Mouse (Mus musculus) urinary bladder, postnatal 4 days (tissue): ENCODE measurements at regions not wholly inside any gene's neighbourhood (a gene's known extent, or its start where the extent isn't known, plus 50 kb on each side); places are given as distances from the start of the nearest gene placed in this dataset.
"Not testable (repeated sequence)": the region's sequence is repeated elsewhere in the genome, so short reads cannot be mapped to it uniquely, and the experiment has no call there.

Experiments
- DNase-seq, 2 experiments: peaks; one replicate each; pipeline ENCODE4 v3.0.0; 2021 to 2022; ENCODE audit warnings: low spot score in 2 of 2

GRCm38 (mm10) chr2:116526203-116526602, 352.3 kb upstream of the Tmco5 start:
- not testable (repeated sequence) for DNase-seq

GRCm38 (mm10) chr2:116536453-116536852, 342.0 kb upstream of the Tmco5 start:
- no peak for DNase-seq

- DNase-seq: no peak
Measured at GRCm38 (mm10) chr2:116559350-116559749, 319.1 kb upstream of the Tmco5 start.

- DNase-seq: no peak
Measured at GRCm38 (mm10) chr2:116583989-116584388, 294.5 kb upstream of the Tmco5 start.

- DNase-seq: no peak
Measured at GRCm38 (mm10) chr2:116586203-116586959, 292.1 kb upstream of the Tmco5 start.

GRCm38 (mm10) chr2:116605869-116606268, 272.6 kb upstream of the Tmco5 start:
- DNase-seq: no peak

- DNase-seq: no peak
Measured at GRCm38 (mm10) chr2:116639935-116640334, 238.6 kb upstream of the Tmco5 start.

GRCm38 (mm10) chr2:116652106-116652505, 226.4 kb upstream of the Tmco5 start:
- no peak for DNase-seq

- no peak for DNase-seq
Measured at GRCm38 (mm10) chr2:116685756-116686155, 192.7 kb upstream of the Tmco5 start.

- DNase-seq: no peak
Measured at GRCm38 (mm10) chr2:116697542-116697941, 180.9 kb upstream of the Tmco5 start.

- no peak for DNase-seq
Measured at GRCm38 (mm10) chr2:116704705-116705104, 173.8 kb upstream of the Tmco5 start.

- no peak for DNase-seq
Measured at GRCm38 (mm10) chr2:116709608-116710007, 168.9 kb upstream of the Tmco5 start.

- DNase-seq: no peak
Measured at GRCm38 (mm10) chr2:116716529-116717201, 161.8 kb upstream of the Tmco5 start.

GRCm38 (mm10) chr2:116718637-116719036, 159.9 kb upstream of the Tmco5 start:
- DNase-seq: no peak

- no peak for DNase-seq
Measured at GRCm38 (mm10) chr2:116727591-116727990, 150.9 kb upstream of the Tmco5 start.

- DNase-seq: peak in 1 of 2 experiments; percentile 21
Measured at GRCm38 (mm10) chr2:116735702-116736101, 142.8 kb upstream of the Tmco5 start.

- DNase-seq: no peak
Measured at GRCm38 (mm10) chr2:116768459-116769047, 109.9 kb upstream of the Tmco5 start.

- DNase-seq: no peak
Measured at GRCm38 (mm10) chr2:116769186-116769585, 109.3 kb upstream of the Tmco5 start.

GRCm38 (mm10) chr2:116772569-116772968, 105.9 kb upstream of the Tmco5 start:
- DNase-seq: no peak

- DNase-seq: no peak
Measured at GRCm38 (mm10) chr2:116800141-116800540, 78.3 kb upstream of the Tmco5 start.

- no peak for DNase-seq
Measured at GRCm38 (mm10) chr2:116801578-116801977, 76.9 kb upstream of the Tmco5 start.

- no peak for DNase-seq
Measured at GRCm38 (mm10) chr2:116807207-116807606, 71.3 kb upstream of the Tmco5 start.

GRCm38 (mm10) chr2:116807636-116808035, 70.9 kb upstream of the Tmco5 start:
- DNase-seq: no peak
